Mouse (Mus musculus) skeletal muscle tissue, postnatal 0 days (tissue): Measurements from ENCODE around the gene Slc1a4. TPM values are rescaled to one million over a fixed set of nuclear protein-coding genes. Genes with fewer than 3 reads are reported as not detected.

Experiments used
- polyA plus RNA-seq: library from polyadenylated mRNA; unstranded; fragments of >200 nt; fragmentation: Nextera tagmentation; extraction: Ambion mirVana; gene quantifications from 2 replicates; pipeline ENCODE4 v1.2.1, GENCODE M21; 2015

The Slc1a4 gene
- polyA plus RNA-seq: 3.7 and 4.3 TPM in 2 replicates

GRCm38 (mm10) chr11:20332561-20333514 lies at the start of gene Slc1a4:
Gene Slc1a4 (minus strand): TSS chr11:20332713.

Other genes with a start within 250 kb of the Slc1a4 start
- 42.2 and 50.6 TPM in 2 replicates for gene Actr2, start 219.8 kb downstream of the Slc1a4 start, polyA plus RNA-seq
- 168 and 186 TPM in 2 replicates for gene Rab1a, start 131.3 kb downstream of the Slc1a4 start, polyA plus RNA-seq
- 15.8 and 16.6 TPM in 2 replicates for gene Cep68, start 83.3 kb downstream of the Slc1a4 start, polyA plus RNA-seq
- 21.5 and 24.3 TPM in 2 replicates for gene Sertad2, start 210.5 kb upstream of the Slc1a4 start, polyA plus RNA-seq